Mouse (Mus musculus) adrenal gland, adult 8-10 months (tissue): Measurements from ENCODE around the gene Rnf103. TPM values are rescaled to one million over a fixed set of nuclear protein-coding genes. Genes with fewer than 3 reads are reported as not detected.

Experiments
- DNase-seq: peaks from one replicate; pipeline ENCODE4 v3.0.0; 2022
- total RNA-seq, 4 experiments: library from RNA; stranded (reverse); gene quantifications; 2 replicates each; pipeline ENCODE4 v1.2.4; 2022

Rnf103 gene
- total RNA-seq, 4 experiments from 2014 or later: 38.7 to 47.8 (median 43.5) TPM

DNA sequence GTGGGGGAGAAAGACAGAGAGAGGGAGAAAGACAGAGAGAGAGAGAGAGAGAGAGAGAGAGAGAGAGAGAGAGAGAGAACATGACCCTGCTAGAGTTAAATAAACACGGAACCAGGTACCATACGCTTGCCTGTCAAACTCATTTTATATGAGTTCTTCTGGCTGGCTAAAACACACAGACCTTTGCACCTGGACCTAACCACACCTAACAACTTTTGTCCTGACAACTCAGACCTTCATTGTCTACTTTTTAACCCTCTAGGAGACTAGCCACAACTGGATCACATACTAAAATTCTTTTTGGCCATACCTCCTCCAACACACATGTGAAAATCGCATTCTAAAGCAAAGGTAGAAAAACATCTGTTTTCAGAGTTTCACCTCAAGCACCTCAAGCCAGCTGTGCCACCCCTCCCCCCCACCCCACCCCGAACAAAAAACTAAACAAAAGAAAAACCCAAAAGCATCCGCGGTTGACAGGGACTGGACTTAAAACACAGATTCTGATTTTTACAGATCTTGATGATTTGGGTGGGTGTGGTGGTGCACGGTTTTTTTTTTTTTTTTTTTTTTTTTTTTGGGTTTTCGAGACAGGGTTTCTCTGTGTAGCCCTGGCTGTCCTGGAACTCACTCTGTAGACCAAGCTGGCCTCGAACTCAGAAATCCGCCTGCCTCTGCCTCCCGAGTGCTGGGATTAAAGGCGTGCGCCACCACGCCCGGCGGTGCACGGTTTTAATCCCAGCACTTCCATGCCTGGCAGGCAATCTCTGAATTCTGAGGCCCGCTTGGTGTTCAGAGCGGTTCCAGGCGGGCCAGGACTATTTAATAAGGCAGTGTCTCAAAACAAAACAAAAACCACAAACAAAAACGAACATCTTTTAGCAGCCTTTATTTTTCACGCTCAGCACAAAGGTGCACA, 679 bp upstream of the Rnf103 start:
- DNase-seq: no peak

DNA sequence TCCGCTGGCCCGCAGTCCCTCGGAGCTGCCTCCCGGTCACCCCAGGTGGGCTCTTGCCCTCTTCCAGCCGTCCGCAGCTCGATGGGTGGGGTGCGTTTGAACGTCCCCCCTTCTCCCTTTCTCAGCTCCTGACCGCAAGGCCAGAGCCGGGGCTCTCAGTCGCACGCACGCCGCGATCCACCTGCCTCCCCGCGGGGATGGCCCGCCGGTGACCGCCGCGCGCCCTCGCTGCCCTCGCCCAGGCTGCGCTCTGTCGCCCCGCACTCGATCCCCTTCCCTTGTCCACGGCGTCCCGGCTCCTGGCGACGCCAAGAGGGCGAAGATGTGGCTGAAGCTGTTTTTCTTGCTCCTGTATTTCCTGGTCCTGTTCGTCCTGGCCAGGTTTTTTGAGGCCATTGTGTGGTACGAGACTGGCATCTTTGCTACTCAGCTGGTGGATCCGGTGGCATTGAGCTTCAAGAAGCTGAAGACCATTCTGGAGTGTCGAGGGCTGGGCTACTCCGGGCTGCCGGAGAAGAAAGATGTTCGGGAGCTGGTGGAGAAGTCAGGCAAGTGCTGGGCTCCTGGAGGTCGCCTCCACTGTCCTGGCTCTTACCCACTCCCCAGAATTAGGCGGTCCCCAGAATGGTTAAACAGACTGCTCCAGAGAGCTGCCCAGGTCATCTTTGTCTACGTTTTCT, 787 bp downstream of the Rnf103 start:
- DNase-seq: peak; percentile 45

DNA sequence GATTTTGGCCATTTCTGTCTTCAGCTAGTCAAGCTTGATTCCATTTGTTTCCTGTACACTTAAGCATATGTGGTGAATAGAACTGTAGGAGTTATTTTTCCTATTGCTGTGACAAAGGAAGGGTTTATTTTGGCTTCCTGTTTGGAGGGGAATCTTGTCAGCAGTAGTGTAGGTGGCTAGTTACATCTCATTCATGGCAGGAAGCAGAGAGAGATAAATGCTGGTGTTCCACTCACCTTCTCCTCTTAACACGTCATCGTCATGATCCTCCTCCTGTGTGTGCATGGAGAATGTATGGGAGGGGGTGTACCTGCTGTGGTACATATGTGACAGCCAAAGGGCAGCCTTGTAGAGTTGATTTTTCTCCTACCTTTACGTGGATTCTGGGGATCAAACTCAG, 6.9 kb downstream of the Rnf103 start:
- DNase-seq: no peak

DNA sequence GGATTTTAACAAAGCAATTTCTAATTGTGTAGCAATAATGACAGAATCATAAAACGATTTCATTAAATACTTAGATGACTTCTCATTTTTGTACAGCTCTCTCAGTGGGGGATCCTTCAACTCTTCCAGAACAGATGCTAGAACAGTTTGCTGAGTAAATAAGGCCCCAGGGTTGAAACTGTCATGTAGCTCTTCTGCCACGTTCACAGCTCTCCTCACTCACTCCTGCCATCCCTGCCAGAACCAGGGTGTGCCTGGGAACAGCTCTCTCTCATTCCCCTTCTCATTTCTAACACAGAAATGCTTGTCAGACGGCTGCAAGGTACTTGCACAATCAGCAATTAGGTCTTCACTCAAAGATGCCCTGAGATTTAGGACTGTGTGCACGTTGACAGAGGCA, 9.3 kb downstream of the Rnf103 start:
- no peak for DNase-seq

DNA sequence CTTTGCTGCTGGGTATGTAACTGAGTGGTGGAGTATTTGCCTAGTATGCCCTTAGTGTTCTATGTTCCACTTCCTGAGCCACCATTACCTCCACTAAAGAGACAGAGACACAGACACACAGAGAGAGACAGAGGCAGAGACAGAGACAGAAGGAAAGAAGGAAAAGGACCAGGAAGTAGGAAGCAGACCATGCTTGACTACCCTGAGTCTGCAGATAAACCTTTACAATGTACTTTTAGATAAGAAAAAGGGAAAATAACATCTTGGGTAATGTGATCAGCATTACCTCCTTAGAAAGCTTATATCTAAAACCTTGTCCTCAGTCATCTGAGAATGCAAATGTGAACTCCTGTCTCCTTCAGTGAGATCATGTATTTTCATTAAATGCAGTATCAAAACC, 10.0 kb downstream of the Rnf103 start:
- DNase-seq: no peak

DNA sequence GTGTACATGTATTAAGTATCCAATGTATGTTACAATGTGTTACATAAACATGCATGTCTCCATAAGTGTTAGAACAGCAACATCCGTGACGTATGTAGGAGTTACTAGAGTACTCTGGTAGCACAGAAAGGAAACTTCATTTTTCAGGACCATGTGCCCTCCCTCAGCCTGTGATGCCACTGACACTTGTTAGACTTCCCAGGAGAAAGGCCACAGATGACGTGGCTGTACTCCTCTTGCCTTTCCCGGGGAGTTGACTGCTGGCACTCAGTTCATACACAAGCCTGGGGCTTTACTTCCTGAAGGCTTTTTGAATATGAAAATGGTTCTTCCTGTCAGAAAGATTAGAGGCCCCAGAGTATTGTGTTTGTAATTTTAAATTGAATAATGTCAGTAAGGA, 10.4 kb downstream of the Rnf103 start:
- DNase-seq: no peak

DNA sequence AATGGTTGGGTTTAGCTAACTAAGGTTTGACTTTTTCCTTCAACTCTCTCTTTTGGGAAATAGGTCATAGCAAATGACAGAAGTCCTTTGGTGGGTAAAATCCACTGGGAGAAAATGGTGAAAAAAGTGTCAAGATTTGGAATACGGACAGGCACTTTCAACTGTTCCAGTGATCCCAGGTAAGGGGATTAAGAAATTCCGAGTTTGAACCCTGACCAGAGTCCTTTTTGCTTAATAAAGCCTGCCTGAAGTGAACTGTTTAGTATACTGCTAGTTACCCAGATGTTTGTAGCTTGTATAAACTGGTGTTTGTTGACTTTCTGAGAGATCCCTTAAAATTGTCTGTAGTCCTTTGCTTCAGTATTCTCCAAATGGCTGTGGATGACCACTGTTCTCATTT, 12.0 kb downstream of the Rnf103 start:
- no peak for DNase-seq

DNA sequence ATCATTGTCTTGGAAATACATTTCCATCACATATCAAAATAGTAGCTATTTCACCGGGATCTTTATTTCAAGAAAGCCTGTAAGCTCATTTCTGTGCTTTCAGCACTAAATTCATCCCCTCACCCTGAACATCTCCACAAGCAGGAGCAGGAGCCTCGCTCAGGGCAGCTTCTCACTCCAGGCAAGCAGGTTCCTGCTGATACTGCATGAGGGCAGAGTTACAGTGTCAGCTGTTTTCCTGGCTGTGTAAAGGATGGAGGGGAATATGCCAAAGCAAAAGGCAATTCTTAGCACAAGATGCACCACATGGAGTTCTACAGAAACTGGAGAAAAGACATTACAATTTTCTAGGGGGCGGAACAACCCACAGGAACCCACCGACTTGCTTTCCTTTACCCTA, 25.8 kb downstream of the Rnf103 start:
- DNase-seq: no peak

DNA sequence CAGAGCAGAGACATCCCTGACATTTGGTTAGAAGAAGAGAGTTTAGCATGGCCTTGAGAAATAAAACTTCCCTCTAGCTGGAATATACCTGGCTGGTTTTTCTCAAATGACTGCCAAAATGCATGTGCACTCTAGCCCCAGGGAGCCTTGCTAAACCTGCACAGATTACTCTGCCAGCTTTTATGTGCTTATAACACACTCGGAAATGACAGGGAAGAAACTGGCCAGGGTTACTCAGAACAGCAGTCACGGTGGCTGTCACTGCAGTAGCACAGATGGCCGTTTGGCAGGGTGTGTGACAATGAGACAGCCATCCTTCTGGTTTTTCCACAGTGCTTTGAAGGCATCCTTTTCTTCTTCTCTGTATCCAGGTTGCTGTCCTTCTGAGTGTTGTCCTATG, 31.9 kb downstream of the Rnf103 start:
- no peak for DNase-seq

DNA sequence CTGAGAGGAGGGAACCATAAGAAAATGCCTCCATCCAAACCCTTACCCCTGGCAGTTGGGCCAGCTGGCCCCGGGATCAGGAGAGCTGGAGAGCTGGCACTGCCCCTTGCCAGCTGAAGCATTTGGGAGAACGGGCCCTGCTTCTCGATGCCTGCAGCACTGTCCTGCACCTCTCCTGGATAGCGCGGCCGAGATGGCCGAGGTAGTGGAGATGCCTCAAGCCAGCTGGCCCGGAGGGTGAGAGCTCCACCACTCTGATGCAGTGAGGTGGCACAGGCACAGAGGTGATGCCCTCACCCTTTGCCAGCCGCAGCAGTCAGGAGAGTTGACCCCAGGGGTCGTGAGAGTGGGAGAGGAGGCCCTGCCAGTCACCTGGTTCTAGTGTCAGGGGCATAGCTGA, 33.4 kb downstream of the Rnf103 start:
- DNase-seq: no peak

DNA sequence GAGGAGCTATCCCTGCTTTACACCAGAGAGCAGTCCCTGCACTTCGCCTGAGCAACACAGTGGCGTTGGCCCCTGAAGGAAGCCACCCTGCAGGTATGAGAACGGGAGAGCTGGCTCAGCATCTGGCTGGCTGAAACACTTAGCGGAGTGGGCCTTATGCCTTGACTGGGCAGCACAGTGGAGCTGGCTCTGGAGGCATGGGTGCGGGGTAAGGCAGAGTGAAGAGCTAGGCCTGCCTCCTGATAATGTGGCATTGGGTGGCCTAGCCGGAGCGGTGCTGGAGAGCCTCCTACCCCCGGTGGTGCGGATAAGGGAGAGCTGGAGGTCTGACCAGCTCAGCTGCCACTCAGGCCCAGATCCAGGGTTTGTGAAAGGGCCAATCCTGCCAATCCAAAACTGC, 34.1 kb downstream of the Rnf103 start:
- DNase-seq: no peak

DNA sequence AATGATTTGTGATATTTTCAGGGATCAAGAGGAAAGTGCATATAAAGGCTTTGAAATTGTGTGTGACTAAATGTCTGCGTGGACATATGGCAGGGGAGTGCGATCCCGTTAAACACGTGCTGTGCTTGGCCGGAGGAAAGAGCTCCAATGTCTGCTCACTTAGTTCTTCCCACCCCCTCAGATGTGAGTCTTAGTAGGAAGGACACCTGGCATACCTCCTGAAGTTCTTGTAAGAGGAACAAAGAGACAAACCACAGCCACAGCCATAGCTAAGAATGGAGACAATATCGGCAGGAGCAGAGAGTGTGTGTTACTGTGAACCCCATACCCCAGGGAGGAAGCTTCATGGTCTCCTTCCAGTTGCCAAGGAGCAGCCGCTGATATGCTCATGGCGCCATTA, 36.5 kb downstream of the Rnf103 start:
- DNase-seq: no peak

DNA sequence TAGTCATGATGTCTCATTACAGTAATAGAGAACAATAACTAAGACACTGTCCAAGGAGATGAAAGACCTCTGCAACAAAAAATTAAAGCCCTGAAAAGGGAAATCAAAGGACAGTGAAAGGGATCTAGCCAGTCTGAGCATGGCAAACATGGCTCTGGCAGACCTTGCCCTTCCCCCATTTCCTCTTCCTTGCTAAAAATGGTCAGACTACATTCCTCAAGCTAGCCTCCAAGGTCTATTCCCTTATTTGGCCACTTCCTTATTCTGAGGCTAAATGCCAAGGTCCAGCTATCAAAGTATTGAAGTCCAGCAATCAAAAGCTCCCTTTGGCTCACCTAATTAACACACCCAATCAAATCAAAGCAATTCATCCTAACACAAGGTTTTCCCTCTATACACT, 43.6 kb downstream of the Rnf103 start:
- DNase-seq: peak; percentile 18

DNA sequence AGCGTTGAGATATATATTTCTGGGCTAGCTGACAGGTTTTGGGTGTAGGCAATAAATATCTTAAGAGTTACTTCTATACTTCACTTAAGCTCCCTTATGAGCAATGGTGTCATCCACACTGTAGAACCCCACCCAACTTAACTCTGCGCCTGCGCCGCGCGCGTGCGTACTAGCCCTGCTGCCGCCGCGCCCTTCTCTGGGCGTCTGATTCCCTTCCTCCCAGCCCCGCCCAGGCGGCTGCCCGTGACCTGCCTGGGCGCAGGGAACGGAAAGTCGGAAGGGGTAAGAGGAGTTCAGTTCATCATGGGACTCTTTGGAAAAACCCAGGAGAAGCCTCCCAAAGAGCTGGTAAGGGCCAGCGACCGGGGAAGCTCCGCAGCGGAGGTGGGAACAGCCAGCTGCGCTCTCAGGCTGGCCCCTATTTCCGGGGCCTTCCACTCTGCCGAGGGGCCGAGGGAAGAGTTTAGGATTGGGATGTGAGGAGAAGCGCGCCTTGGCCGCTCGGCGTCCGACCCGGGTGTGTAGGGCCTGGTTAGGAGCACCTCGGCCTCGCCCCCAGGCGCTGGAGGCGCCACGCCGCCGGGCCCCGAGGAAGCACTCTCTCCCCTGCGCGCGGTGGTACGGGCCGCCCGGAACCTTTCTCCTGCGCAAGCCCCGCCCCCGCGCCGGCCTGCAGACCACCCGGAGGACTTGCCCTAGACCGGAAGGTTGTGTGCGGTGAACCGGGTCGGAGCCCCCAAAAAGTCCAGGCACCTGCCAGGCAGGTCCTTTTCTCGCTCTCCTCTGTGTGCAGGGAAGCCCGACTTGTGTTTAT, 50.2 kb downstream of the Rnf103 start, which contains the start of gene Chmp3:
Chmp3 (plus strand) TSS at position 112 of the 814 bp plus-strand sequence.
- peak; percentile 95 for DNase-seq

DNA sequence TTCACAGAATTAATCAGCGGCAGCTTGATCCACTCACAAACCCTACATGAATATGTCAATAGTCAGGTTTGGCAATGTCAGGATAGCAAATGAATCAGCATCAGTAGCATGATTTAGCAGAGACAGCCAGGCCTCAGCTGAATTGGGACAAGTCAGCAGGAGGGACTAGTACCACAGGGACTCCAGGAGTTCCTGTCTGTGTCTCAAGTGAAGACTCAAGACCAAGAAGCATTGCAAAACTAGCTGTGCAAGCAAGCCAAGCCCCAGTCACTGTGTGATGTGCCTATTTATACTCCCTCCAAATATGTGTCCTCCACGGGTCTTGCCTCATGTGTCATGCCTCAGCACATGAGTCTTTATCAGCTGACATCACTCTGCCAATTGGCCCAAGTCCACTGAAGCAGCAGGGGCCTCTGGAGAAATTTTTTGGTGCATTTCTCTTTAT, 61.8 kb downstream of the Rnf103 start:
- DNase-seq: peak; percentile 52

DNA sequence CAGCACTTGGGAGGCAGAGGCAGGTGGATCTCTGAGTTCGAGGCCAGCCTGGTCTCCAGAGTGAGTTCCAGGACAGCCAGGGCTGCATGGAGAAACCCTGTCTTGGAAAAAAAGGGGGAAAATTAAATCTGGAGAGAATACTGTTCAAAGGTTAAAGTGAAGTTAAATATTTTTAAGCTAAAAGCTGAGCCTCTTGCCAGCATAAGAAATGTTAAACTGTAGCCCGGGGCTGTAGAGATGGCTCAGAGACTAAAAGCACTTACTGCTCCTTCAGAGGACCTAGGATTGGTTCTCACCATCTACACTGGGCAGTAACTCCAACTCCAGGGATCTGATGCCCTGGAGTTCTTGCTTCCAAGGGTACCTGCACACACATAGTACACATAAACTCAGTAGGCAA, 63.1 kb downstream of the Rnf103 start:
- no peak for DNase-seq

Other genes starting within 250 kb of the Rnf103 start
- 10 to 100 TPM; 57.0 to 69.2 (median 65.6) TPM for gene Krcc1, start 222.2 kb upstream of the Rnf103 start, total RNA-seq
- gene Smyd1, start 171.7 kb upstream of the Rnf103 start, total RNA-seq: under 1 TPM in 3 of 4 experiments, not detected in 1; 0.13 to 0.23 (median 0.21) TPM
- under 1 TPM in 3 of 4 experiments, not detected in 1; 0.31 to 0.32 (median 0.31) TPM for gene Cd8b1, start 171.1 kb upstream of the Rnf103 start, total RNA-seq
- gene Cd8a, start 120.5 kb upstream of the Rnf103 start, total RNA-seq: 1 to 10 TPM in 2 of 4 experiments, under 1 TPM in 2; 0.17 to 1.2 (median 0.61) TPM
- 10 to 100 TPM; 76.1 to 96.7 (median 85.5) TPM for gene Rmnd5a, start 53.3 kb upstream of the Rnf103 start, total RNA-seq
- gene Chmp3, start 49.9 kb downstream of the Rnf103 start, total RNA-seq: 100 to 1,000 TPM; 115 to 148 (median 141) TPM
- gene Kdm3a, start 139.1 kb downstream of the Rnf103 start, total RNA-seq: 10 to 100 TPM; 27.3 to 53.0 (median 38.4) TPM
- 1 to 10 TPM; 3.8 to 9.3 (median 5.3) TPM for gene Reep1, start 213.7 kb downstream of the Rnf103 start, total RNA-seq